Mouse (Mus musculus) hindlimb bud, embryonic 11.5 days (tissue): ENCODE measurements around the gene Slc4a1ap.
"Not testable (repeated sequence)": the region's sequence is repeated elsewhere in the genome, so short reads cannot be mapped to it uniquely, and the experiment has no call there.

Source experiments
- DNase-seq: peaks from one replicate; pipeline ENCODE4 v3.0.0-alpha.2; 2012; ENCODE audit warnings: low read depth, low spot score; ENCODE audit errors: extremely low spot score

The Slc4a1ap gene

GRCm38 (mm10) chr5:31566026-31566425, 39.2 kb downstream of the Slc4a1ap start:
- no peak for DNase-seq

GRCm38 (mm10) chr5:31566457-31566856, 39.7 kb downstream of the Slc4a1ap start:
- DNase-seq, result no peak

- DNase-seq, result no peak
Measured at GRCm38 (mm10) chr5:31567951-31568657, 41.3 kb downstream of the Slc4a1ap start.

GRCm38 (mm10) chr5:31571023-31571608, 44.3 kb downstream of the Slc4a1ap start:
- no peak for DNase-seq

GRCm38 (mm10) chr5:31573722-31574121, 46.9 kb downstream of the Slc4a1ap start:
- DNase-seq, result no peak

GRCm38 (mm10) chr5:31576539-31576975, 49.8 kb downstream of the Slc4a1ap start:
- no peak for DNase-seq

GRCm38 (mm10) chr5:31581263-31581662, 54.5 kb downstream of the Slc4a1ap start:
- DNase-seq, result no peak

- DNase-seq, result no peak
Measured at GRCm38 (mm10) chr5:31581932-31582331, 55.1 kb downstream of the Slc4a1ap start.

- DNase-seq, result no peak
Measured at GRCm38 (mm10) chr5:31583261-31583660, 56.5 kb downstream of the Slc4a1ap start.

GRCm38 (mm10) chr5:31585526-31585925, 58.7 kb downstream of the Slc4a1ap start:
- DNase-seq, result no peak

- no peak for DNase-seq
Measured at GRCm38 (mm10) chr5:31588016-31588415, 61.2 kb downstream of the Slc4a1ap start.

GRCm38 (mm10) chr5:31588672-31589071, 61.9 kb downstream of the Slc4a1ap start:
- DNase-seq, result not testable (repeated sequence)

- no peak for DNase-seq
Measured at GRCm38 (mm10) chr5:31589711-31590319, 63.0 kb downstream of the Slc4a1ap start.

- DNase-seq, result no peak
Measured at GRCm38 (mm10) chr5:31591122-31591521, 64.3 kb downstream of the Slc4a1ap start.

- DNase-seq, result no peak
Measured at GRCm38 (mm10) chr5:31595868-31596267, 69.1 kb downstream of the Slc4a1ap start.

- DNase-seq, result no peak
Measured at GRCm38 (mm10) chr5:31596481-31597429, 70.0 kb downstream of the Slc4a1ap start, which contains the start of gene Mrpl33. Mrpl33 (plus strand) TSS chr5:31596935.

GRCm38 (mm10) chr5:31597430-31597944, 70.7 kb downstream of the Slc4a1ap start:
- no peak for DNase-seq

- DNase-seq, result no peak
Measured at GRCm38 (mm10) chr5:31598121-31598520, 71.3 kb downstream of the Slc4a1ap start.

- no peak for DNase-seq
Measured at GRCm38 (mm10) chr5:31598579-31598978, 71.8 kb downstream of the Slc4a1ap start.

GRCm38 (mm10) chr5:31599161-31599560, 72.4 kb downstream of the Slc4a1ap start:
- no peak for DNase-seq
